Mouse (Mus musculus) liver, postnatal 0 days (tissue): ENCODE results near the gene Gzmn. TPM values are rescaled to one million over a fixed set of nuclear protein-coding genes. Genes with fewer than 3 reads are reported as not detected.
"Not testable (repeated sequence)": the region's sequence is repeated elsewhere in the genome, so short reads cannot be mapped to it uniquely, and the experiment has no call there.

Experiments
- ATAC-seq: fragments of 200-750 bp; cut with Nextera tagmentation; 2 replicates; pipeline ENCODE4 v1.8.0; 2017; ENCODE audit warnings: mild to moderate bottlenecking, moderate library complexity
- DNase-seq: peaks from one replicate; pipeline ENCODE4 v3.0.0-alpha.2; 2016
- H3K27ac ChIP-seq: fragments of 300-500 bp; sonication (generic); 2 replicates; pipeline ENCODE4 v1.5.1; 2014; ENCODE audit warnings: antibody characterized with exemption, moderate library complexity, mild to moderate bottlenecking, low read depth
- H3K27me3 ChIP-seq: fragments of 300-500 bp; sonication (generic); 2 replicates; pipeline ENCODE4 v1.6.1; 2014; ENCODE audit warnings: low read length, control low read depth, mixed read lengths; ENCODE audit not compliant: insufficient read depth
- H3K36me3 ChIP-seq: fragments of 300-500 bp; sonication (generic); replicated peaks from 2 replicates; pipeline ENCODE4 v1.6.1; 2014; ENCODE audit warnings: mild to moderate bottlenecking, control low read depth, low read length, moderate library complexity, mixed read lengths; ENCODE audit not compliant: insufficient read depth
- H3K4me1 ChIP-seq: fragments of 300-500 bp; sonication (generic); 2 replicates; pipeline ENCODE4 v1.6.1; 2014; ENCODE audit warnings: antibody characterized with exemption, mild to moderate bottlenecking, control low read depth; ENCODE audit not compliant: insufficient read depth
- H3K4me2 ChIP-seq: fragments of 300-500 bp; sonication (generic); 2 replicates; pipeline ENCODE4 v1.6.1; 2014; ENCODE audit warnings: low read depth, mild to moderate bottlenecking, low read length, moderate library complexity, mixed read lengths
- H3K4me3 ChIP-seq: fragments of 300-500 bp; sonication (generic); 2 replicates; pipeline ENCODE4 v1.5.1; 2014; ENCODE audit warnings: low read depth, low read length
- H3K9ac ChIP-seq: fragments of 300-500 bp; sonication (generic); replicated peaks from 2 replicates; pipeline ENCODE4 v1.6.1; 2014; ENCODE audit warnings: mild to moderate bottlenecking, moderate library complexity
- H3K9me3 ChIP-seq: fragments of 300-500 bp; sonication (generic); 2 replicates; pipeline ENCODE4 v1.6.1; 2016; ENCODE audit warnings: mild to moderate bottlenecking, control low read depth, low read length, mixed read lengths
- CTCF ChIP-seq: sonication (generic); IDR thresholded peaks from 2 replicates; pipeline ENCODE4 v1.5.1; 2016; ENCODE audit warnings: antibody characterized with exemption, low read depth
- EP300 ChIP-seq: IDR thresholded peaks from 2 replicates; pipeline ENCODE4 v1.6.1; 2016; ENCODE audit warnings: antibody characterized with exemption, low read depth, mild to moderate bottlenecking
- WGBS: fragments of 180-500 bp; shearing (Covaris S2); extraction: QIAGEN DNeasy Blood & Tissue Kit; methylation state at CpG from one replicate; pipeline ENCODE4 v1.1.7; 2014; ENCODE audit not compliant: insufficient replicate concordance; 5-methylcytosine and 5-hydroxymethylcytosine counted together
- polyA plus RNA-seq: library from polyadenylated mRNA; unstranded; fragments of >200 nt; fragmentation: Nextera tagmentation; extraction: Ambion mirVana; gene quantifications from 2 replicates; pipeline ENCODE4 v1.2.1, GENCODE M21; 2015

The Gzmn gene
- not detected in 2 replicates for polyA plus RNA-seq

GRCm38 (mm10) chr14:56174499-56174898, at the start of gene Gzmn:
Gene Gzmn, minus strand, starts transcription at chr14:56174599.
- DNase-seq (no peak), ATAC-seq (no peak)
- Histone ChIP-seq H3K4me3 (no peak within 1 kb of the TSS), H3K27ac (no peak within 1 kb of the TSS), H3K27me3 (no peaks in the 10 kb centered on the region), H3K9me3 (no peaks in the 10 kb centered on the region), H3K4me2 (no peak within 1 kb of the TSS), H3K4me1 (no peaks in the 10 kb centered on the region), H3K9ac (no peak within 1 kb of the TSS), H3K36me3 (no peaks in the 10 kb centered on the region)
- WGBS: 80% methylated on average over 5 of the region's 5 CpGs
- TF ChIP-seq CTCF (no peak), EP300 (no peak)

GRCm38 (mm10) chr14:56211317-56211716, 36.9 kb upstream of the Gzmn start, which contains the start of gene Gzmf:
Gene Gzmf, minus strand, starts transcription at chr14:56211417.
- no peaks in the 10 kb centered on the region for H3K9me3 ChIP-seq
- H3K27me3 ChIP-seq: no peaks in the 10 kb centered on the region
- no peak for TF ChIP-seq CTCF
- TF ChIP-seq EP300: no peak
- no peak within 1 kb of the TSS for H3K4me3 ChIP-seq
- no peaks in the 10 kb centered on the region for H3K4me1 ChIP-seq
- DNase-seq (no peak), ATAC-seq (no peak)
- 81% methylated on average over 4 of the region's 4 CpGs for WGBS
- no peak within 1 kb of the TSS for H3K4me2 ChIP-seq
- H3K9ac ChIP-seq: no peak within 1 kb of the TSS
- H3K27ac ChIP-seq: no peak within 1 kb of the TSS
- H3K36me3 ChIP-seq: no peaks in the 10 kb centered on the region

- no peak for TF ChIP-seq CTCF
- no peak for TF ChIP-seq EP300
- Histone ChIP-seq H3K4me2 (no peak overlapping the region), H3K4me1 (no peaks in the 10 kb centered on the region), H3K36me3 (no peaks in the 10 kb centered on the region), H3K9ac (no peak overlapping the region), H3K27ac (no peak overlapping the region), H3K9me3 (no peaks in the 10 kb centered on the region), H3K27me3 (no peaks in the 10 kb centered on the region), H3K4me3 (no peak overlapping the region)
- WGBS: 76% methylated on average over 1 of the region's 1 CpGs
- no peak for ATAC-seq
- no peak for DNase-seq
These were observed 31.2 kb upstream of the Gzmn start for GRCm38 (mm10) chr14:56205613-56206012.

DNA sequence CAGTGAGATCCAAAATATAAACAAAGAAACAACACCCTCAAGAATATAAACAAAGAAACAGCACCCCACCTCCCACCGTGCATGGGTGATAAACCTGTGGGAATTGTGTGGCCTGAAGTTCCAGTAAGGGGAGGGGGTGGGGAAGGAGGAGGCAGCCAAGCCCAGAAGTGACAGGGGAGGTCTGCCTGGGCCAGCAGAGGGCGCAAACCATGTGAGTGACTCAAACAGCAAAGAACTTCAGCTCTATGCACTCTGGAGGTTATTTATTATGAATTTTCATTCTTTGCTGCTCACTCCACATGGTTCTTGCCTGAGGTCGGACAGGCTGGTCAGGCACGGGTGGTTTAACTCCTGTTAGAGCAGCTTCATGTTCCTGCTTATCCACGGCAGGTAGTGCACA, 30.6 kb upstream of the Gzmn start:
- peak; percentile 57 for TF ChIP-seq CTCF
- WGBS: 27% methylated on average over 5 of the region's 5 CpGs
- not testable (repeated sequence) for H3K4me1 ChIP-seq, H3K4me3 ChIP-seq, H3K36me3 ChIP-seq, H3K9ac ChIP-seq, H3K4me2 ChIP-seq, ATAC-seq, H3K27me3 ChIP-seq, H3K27ac ChIP-seq, H3K9me3 ChIP-seq
- DNase-seq: peak; percentile 54

DNA sequence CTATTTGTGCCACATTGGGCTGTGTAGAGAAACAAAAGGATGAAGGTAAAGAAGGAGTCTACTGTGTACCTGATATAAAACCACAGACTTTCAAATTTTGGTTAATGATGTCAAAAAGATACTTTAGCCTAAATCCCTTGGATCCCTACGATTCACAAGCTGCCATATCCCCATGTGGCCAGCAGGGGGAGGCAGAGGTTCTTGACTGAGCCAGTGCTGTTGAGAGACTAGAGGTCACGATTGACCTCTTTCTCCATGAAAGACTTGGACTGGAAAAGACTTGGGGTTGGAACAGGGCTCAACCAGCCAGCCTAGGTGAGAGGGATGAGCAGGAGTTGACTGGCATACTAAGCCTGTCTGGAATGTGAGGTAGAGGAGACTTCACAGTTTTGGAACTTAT, 29.6 kb upstream of the Gzmn start:
- 17% methylated on average over 2 of the region's 2 CpGs for WGBS
- H3K4me2 ChIP-seq: no peak overlapping the region

DNA sequence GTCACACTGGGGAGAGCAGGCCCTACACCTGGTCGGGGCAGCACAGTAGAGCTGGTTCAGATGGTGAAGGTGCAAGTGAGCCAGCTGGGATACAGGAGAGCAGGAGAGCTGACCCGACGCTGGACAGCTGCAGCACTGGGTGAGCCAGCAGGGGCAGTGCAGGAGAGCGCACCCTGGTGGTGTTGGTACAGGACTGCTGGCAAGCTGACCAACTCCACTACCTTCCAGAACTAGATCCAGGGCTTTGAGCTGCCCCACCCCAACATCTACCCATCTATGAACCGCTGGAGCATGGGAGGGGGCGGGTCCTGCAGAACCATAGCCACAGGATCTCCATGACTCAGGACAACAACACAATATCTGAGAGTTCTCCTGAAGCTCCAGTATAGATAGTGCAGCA, 12.5 kb upstream of the Gzmn start:
- WGBS: 50% methylated on average over 6 of the region's 6 CpGs
- Histone ChIP-seq H3K9me3 (no peaks in the 10 kb centered on the region), H3K27me3 (no peaks in the 10 kb centered on the region), H3K4me1 (no peaks in the 10 kb centered on the region), H3K4me3 (no peak overlapping the region), H3K36me3 (no peaks in the 10 kb centered on the region), H3K4me2 (no peak overlapping the region), H3K27ac (no peak overlapping the region), H3K9ac (no peak overlapping the region)
- DNase-seq: no peak
- ATAC-seq: no peak
- TF ChIP-seq EP300 (no peak), CTCF (peak; percentile 19; the same call in 1 of the 2 replicates)

More for the DNA sequence above, 29.6 kb upstream of the Gzmn start:
- no peak overlapping the region for H3K9ac ChIP-seq
- no peaks in the 10 kb centered on the region for H3K4me1 ChIP-seq
- H3K4me3 ChIP-seq: no peak overlapping the region
- ATAC-seq (no peak), DNase-seq (peak; percentile 71)
- H3K9me3 ChIP-seq: no peaks in the 10 kb centered on the region
- no peaks in the 10 kb centered on the region for H3K36me3 ChIP-seq
- TF ChIP-seq CTCF (peak; percentile 93), EP300 (no peak)
- H3K27me3 ChIP-seq: no peaks in the 10 kb centered on the region
- H3K27ac ChIP-seq: no peak overlapping the region

GRCm38 (mm10) chr14:56186521-56186920, 12.1 kb upstream of the Gzmn start:
- H3K4me1 ChIP-seq: no peaks in the 10 kb centered on the region
- DNase-seq (no peak), ATAC-seq (no peak)
- H3K4me3 ChIP-seq: no peak overlapping the region
- H3K9me3 ChIP-seq: no peaks in the 10 kb centered on the region
- H3K4me2 ChIP-seq: no peak overlapping the region
- H3K36me3 ChIP-seq: no peaks in the 10 kb centered on the region
- TF ChIP-seq EP300 (no peak), CTCF (no peak)
- no peak overlapping the region for H3K27ac ChIP-seq
- no peak overlapping the region for H3K9ac ChIP-seq
- H3K27me3 ChIP-seq: no peaks in the 10 kb centered on the region
- WGBS: 63% methylated on average over 5 of the region's 5 CpGs
